Mouse (Mus musculus): ENCODE data around the gene Kcnc1. TPM values are rescaled to one million over a fixed set of nuclear protein-coding genes. Genes with fewer than 3 reads are reported as not detected.

The Kcnc1 gene
- polyA plus RNA-seq, 2 experiments, result under 0.01 TPM; not detected in 1

- peaks cover 23% of the 10 kb centered on the region for H3K27me3 ChIP-seq (ENCODE audit: control insufficient read depth, insufficient read depth, low read length)
- H3K4me2 ChIP-seq (ENCODE audit: low read depth), result no peak overlapping the region
- H3K9ac ChIP-seq (replicated peaks), result no peak overlapping the region
- no peaks in the 10 kb centered on the region for H3K4me1 ChIP-seq (replicated peaks; ENCODE audit: control insufficient read depth in 2 of 2, insufficient read depth in 2 of 2, low read length in 1 of 2)
- no peaks in the 10 kb centered on the region for H3K36me3 ChIP-seq (replicated peaks; ENCODE audit: control insufficient read depth, insufficient read depth, low read depth)
- no peak for DNase-seq (ENCODE audit: low read depth in 3 of 3, low spot score in 3 of 3)
- H3K4me3 ChIP-seq (ENCODE audit: insufficient read depth in 1 of 2, low read depth in 2 of 2, low read length in 2 of 2), result no peak overlapping the region
- H3K9me3 ChIP-seq (ENCODE audit: control insufficient read depth, low read length), result no peaks in the 10 kb centered on the region
- no peak overlapping the region for H3K27ac ChIP-seq
- TF ChIP-seq EP300 (IDR thresholded peaks at IDR 0.05; ENCODE audit: low read depth) (no peak), CTCF (IDR thresholded peaks at IDR 0.05; ENCODE audit: low read depth) (0 out of 2 replicates have a peak, but pooled peaks have one; percentile 16)
- 53% methylated on average over 9 of the region's 9 CpGs for WGBS (ENCODE audit: insufficient replicate concordance)
- ATAC-seq (ENCODE audit: insufficient read depth), result no peak
These were observed 15.7 kb upstream of the Kcnc1 start for GRCm38 (mm10) chr7:46380625-46381024.

GRCm38 (mm10) chr7:46387430-46387829 lies 8.9 kb upstream of the Kcnc1 start:
- H3K9ac ChIP-seq (replicated peaks), result no peak overlapping the region
- H3K27ac ChIP-seq, result no peak overlapping the region
- DNase-seq (ENCODE audit: low read depth in 3 of 3, low spot score in 3 of 3), result no peak
- no peaks in the 10 kb centered on the region for H3K9me3 ChIP-seq (ENCODE audit: control insufficient read depth, low read length)
- H3K4me1 ChIP-seq (replicated peaks; ENCODE audit: control insufficient read depth in 2 of 2, insufficient read depth in 2 of 2, low read length in 1 of 2), result no peaks in the 10 kb centered on the region
- TF ChIP-seq CTCF (IDR thresholded peaks at IDR 0.05; ENCODE audit: low read depth), result no peak
- no peaks in the 10 kb centered on the region for H3K36me3 ChIP-seq (replicated peaks; ENCODE audit: control insufficient read depth, insufficient read depth, low read depth)
- no peaks in the 10 kb centered on the region for H3K27me3 ChIP-seq (ENCODE audit: control insufficient read depth, insufficient read depth, low read length)
- ATAC-seq (ENCODE audit: insufficient read depth), result no peak
- no peak overlapping the region for H3K4me3 ChIP-seq (ENCODE audit: insufficient read depth in 1 of 2, low read depth in 2 of 2, low read length in 2 of 2)
- no peak overlapping the region for H3K4me2 ChIP-seq (ENCODE audit: low read depth)
- WGBS (ENCODE audit: insufficient replicate concordance), result 66% methylated on average over 3 of the region's 3 CpGs

GRCm38 (mm10) chr7:46389456-46390085 lies 6.7 kb upstream of the Kcnc1 start:
- Histone ChIP-seq H3K36me3 (replicated peaks; ENCODE audit: control insufficient read depth, insufficient read depth, low read depth) (no peaks in the 10 kb centered on the region), H3K27me3 (ENCODE audit: control insufficient read depth, insufficient read depth, low read length) (peaks cover 6% of the 10 kb centered on the region), H3K9me3 (ENCODE audit: control insufficient read depth, low read length) (no peaks in the 10 kb centered on the region), H3K4me3 (ENCODE audit: insufficient read depth in 1 of 2, low read depth in 2 of 2, low read length in 2 of 2) (no peak overlapping the region), H3K27ac (no peak overlapping the region), H3K4me2 (ENCODE audit: low read depth) (no peak overlapping the region), H3K4me1 (replicated peaks; ENCODE audit: control insufficient read depth in 2 of 2, insufficient read depth in 2 of 2, low read length in 1 of 2) (no peaks in the 10 kb centered on the region), H3K9ac (replicated peaks) (no peak overlapping the region)
- WGBS (ENCODE audit: insufficient replicate concordance), result 45% methylated on average over 10 of the region's 10 CpGs
- DNase-seq (ENCODE audit: low read depth in 3 of 3, low spot score in 3 of 3), result no peak
- no peak for TF ChIP-seq EP300 (IDR thresholded peaks at IDR 0.05; ENCODE audit: low read depth)
- TF ChIP-seq CTCF (IDR thresholded peaks at IDR 0.05; ENCODE audit: low read depth), result no peak
- no peak for ATAC-seq (ENCODE audit: insufficient read depth)

- no peak for ATAC-seq (ENCODE audit: insufficient read depth)
- H3K27ac ChIP-seq, result no peak overlapping the region
- WGBS (ENCODE audit: insufficient replicate concordance), result 44% methylated on average over 4 of the region's 4 CpGs
These were observed 6.1 kb upstream of the Kcnc1 start for GRCm38 (mm10) chr7:46390226-46390625.

GRCm38 (mm10) chr7:46391701-46392100 lies 4.6 kb upstream of the Kcnc1 start:
- Histone ChIP-seq H3K27ac (no peak overlapping the region), H3K4me1 (replicated peaks; ENCODE audit: control insufficient read depth in 2 of 2, insufficient read depth in 2 of 2, low read length in 1 of 2) (no peaks in the 10 kb centered on the region), H3K9me3 (ENCODE audit: control insufficient read depth, low read length) (no peaks in the 10 kb centered on the region), H3K4me3 (ENCODE audit: insufficient read depth in 1 of 2, low read depth in 2 of 2, low read length in 2 of 2) (no peak overlapping the region), H3K36me3 (replicated peaks; ENCODE audit: control insufficient read depth, insufficient read depth, low read depth) (no peaks in the 10 kb centered on the region), H3K9ac (replicated peaks) (no peak overlapping the region), H3K27me3 (ENCODE audit: control insufficient read depth, insufficient read depth, low read length) (peaks cover 28% of the 10 kb centered on the region), H3K4me2 (ENCODE audit: low read depth) (no peak overlapping the region)
- TF ChIP-seq CTCF (IDR thresholded peaks at IDR 0.05; ENCODE audit: low read depth), result no peak
- no peak for TF ChIP-seq EP300 (IDR thresholded peaks at IDR 0.05; ENCODE audit: low read depth)
- no peak for DNase-seq (ENCODE audit: low read depth in 3 of 3, low spot score in 3 of 3)
- WGBS (ENCODE audit: insufficient replicate concordance), result 9% methylated on average over 5 of the region's 5 CpGs
- ATAC-seq (ENCODE audit: insufficient read depth), result no peak

More at GRCm38 (mm10) chr7:46390226-46390625, 6.1 kb upstream of the Kcnc1 start:
- Histone ChIP-seq H3K4me1 (replicated peaks; ENCODE audit: control insufficient read depth in 2 of 2, insufficient read depth in 2 of 2, low read length in 1 of 2) (no peaks in the 10 kb centered on the region), H3K27me3 (ENCODE audit: control insufficient read depth, insufficient read depth, low read length) (peaks cover 13% of the 10 kb centered on the region), H3K36me3 (replicated peaks; ENCODE audit: control insufficient read depth, insufficient read depth, low read depth) (no peaks in the 10 kb centered on the region), H3K4me3 (ENCODE audit: insufficient read depth in 1 of 2, low read depth in 2 of 2, low read length in 2 of 2) (no peak overlapping the region), H3K9ac (replicated peaks) (no peak overlapping the region), H3K9me3 (ENCODE audit: control insufficient read depth, low read length) (no peaks in the 10 kb centered on the region), H3K4me2 (ENCODE audit: low read depth) (no peak overlapping the region)
- no peak for DNase-seq (ENCODE audit: low read depth in 3 of 3, low spot score in 3 of 3)
- no peak for TF ChIP-seq CTCF (IDR thresholded peaks at IDR 0.05; ENCODE audit: low read depth)
- TF ChIP-seq EP300 (IDR thresholded peaks at IDR 0.05; ENCODE audit: low read depth), result no peak

All from liver, embryonic 14.5 days (tissue).